Mouse (Mus musculus): ENCODE measurements at regions not wholly inside any gene's neighbourhood (a gene's known extent, or its start where the extent isn't known, plus 50 kb on each side); places are given as distances from the start of the nearest gene placed in this dataset.

DNA sequence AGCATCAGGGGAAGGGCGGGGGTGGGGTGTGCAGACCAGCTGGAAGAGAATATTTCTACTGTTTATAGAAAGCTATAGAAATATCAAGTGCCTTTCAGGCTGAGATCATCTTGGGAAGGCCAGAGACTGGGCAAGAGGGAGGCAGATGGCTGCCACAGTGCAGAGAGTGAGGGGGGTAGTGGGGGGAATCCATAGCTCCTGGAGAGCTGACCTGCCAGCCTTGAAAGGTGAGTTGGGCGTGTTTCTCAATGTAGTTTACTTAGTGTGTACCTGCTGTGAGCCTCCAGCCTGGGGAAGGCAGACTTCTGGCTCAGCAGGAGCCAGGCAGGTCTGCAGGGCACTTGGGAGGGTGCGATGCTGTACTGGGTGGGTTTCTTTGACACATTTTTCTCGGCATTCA lies 115.5 kb downstream of the Kctd15 start:
- no peak overlapping the region for H3K4me2 ChIP-seq (ENCODE audit: low read length)
- ATAC-seq (ENCODE audit: insufficient number of reproducible peaks, insufficient read depth, low FRiP score, low read depth): no peak
- no peaks in the 10 kb centered on the region for H3K36me3 ChIP-seq (ENCODE audit: control insufficient read depth, insufficient read depth, low read length)
- H3K27ac ChIP-seq (replicated peaks in 1 of 2; ENCODE audit: control insufficient read depth in 1 of 2, insufficient read depth in 1 of 2, low read depth in 2 of 2, low read length in 2 of 2): no peak overlapping the region
- no peak overlapping the region for H3K4me3 ChIP-seq (ENCODE audit: control insufficient read depth in 1 of 2, insufficient read depth in 1 of 2, low read depth in 1 of 2, low read length in 2 of 2)
- peaks cover 3 to 4% of the 10 kb centered on the region in 2 experiments; a peak in 2 of 4 replicates for H3K4me1 ChIP-seq (ENCODE audit: control insufficient read depth in 2 of 2, insufficient read depth in 2 of 2, low read length in 2 of 2)
- WGBS: 64% methylated on average over 4 of the region's 4 CpGs
- no peaks in the 10 kb centered on the region for H3K27me3 ChIP-seq (ENCODE audit: control insufficient read depth, insufficient read depth, low read length)
- H3K9me3 ChIP-seq (ENCODE audit: control insufficient read depth, low read length): peaks cover 14% of the 10 kb centered on the region
- H3K9ac ChIP-seq (ENCODE audit: low read length): no peak overlapping the region

DNA sequence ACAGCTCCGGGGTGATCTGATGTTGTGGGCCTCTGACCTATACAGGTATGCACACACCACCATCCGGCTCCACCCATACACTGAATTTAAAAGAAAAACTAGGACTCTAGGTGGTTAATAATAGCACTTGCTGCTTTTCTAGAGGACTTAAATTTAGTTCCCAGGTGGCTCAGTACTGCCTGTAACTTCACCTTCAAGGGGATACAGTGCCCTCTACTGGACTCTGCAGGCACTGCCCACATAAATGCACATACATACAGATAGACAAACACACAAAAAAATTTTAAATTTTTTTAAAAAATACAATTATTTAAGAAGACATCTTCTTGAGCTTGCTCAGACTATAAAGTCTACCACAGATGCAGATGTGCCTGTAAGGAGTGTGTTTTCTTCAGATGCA lies 116.7 kb downstream of the Kctd15 start:
- no peak for ATAC-seq (ENCODE audit: insufficient number of reproducible peaks, insufficient read depth, low FRiP score, low read depth)
- H3K4me3 ChIP-seq (ENCODE audit: control insufficient read depth in 1 of 2, insufficient read depth in 1 of 2, low read depth in 1 of 2, low read length in 2 of 2): no peak overlapping the region
- peaks cover 14% of the 10 kb centered on the region for H3K9me3 ChIP-seq (ENCODE audit: control insufficient read depth, low read length)
- no peaks in the 10 kb centered on the region for H3K36me3 ChIP-seq (ENCODE audit: control insufficient read depth, insufficient read depth, low read length)
- H3K4me2 ChIP-seq (ENCODE audit: low read length): no peak overlapping the region
- no peak overlapping the region for H3K9ac ChIP-seq (ENCODE audit: low read length)
- no peaks in the 10 kb centered on the region for H3K27me3 ChIP-seq (ENCODE audit: control insufficient read depth, insufficient read depth, low read length)
- no peak overlapping the region for H3K27ac ChIP-seq (replicated peaks in 1 of 2; ENCODE audit: control insufficient read depth in 1 of 2, insufficient read depth in 1 of 2, low read depth in 2 of 2, low read length in 2 of 2)
- peaks cover 3 to 4% of the 10 kb centered on the region in 2 experiments; a peak in 2 of 4 replicates for H3K4me1 ChIP-seq (ENCODE audit: control insufficient read depth in 2 of 2, insufficient read depth in 2 of 2, low read length in 2 of 2)
- WGBS: 93% methylated on average over 2 of the region's 2 CpGs

DNA sequence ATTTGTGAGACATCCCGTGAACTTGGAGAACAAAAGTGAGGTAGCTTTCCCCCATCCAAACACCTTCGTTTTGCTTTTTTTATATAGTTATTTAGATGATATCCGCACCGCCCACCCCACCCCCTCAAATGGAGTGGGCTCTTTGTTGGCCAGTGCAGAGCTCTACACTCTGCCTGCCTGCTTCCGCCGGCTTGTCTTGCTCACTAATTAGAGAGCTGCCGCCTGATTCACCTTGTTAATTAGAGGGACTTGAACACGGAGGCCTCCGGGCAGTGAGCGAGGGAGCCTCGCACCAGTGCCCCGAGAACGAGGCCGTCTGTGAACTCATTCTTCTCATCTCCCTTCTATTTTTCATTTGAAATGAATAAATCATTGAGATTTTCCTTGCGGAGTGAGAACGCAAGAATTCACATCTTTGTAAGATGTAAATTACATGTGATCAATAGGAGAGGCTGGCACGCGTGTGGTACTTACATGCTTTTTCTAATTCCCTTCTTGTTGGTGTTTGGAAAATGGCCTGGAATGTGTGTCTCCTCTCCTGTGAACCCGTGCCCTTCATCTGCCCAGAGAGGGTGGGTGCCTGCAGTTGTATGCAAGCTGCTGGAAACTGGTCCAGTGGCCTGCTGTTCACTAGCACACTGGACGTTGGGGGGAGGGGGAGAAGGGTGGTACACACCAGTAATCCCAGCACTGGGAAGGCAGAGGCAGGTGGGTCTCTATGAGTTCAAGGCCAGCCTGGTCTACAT lies 118.0 kb downstream of the Kctd15 start:
- H3K27me3 ChIP-seq (ENCODE audit: control insufficient read depth, insufficient read depth, low read length): no peaks in the 10 kb centered on the region
- H3K36me3 ChIP-seq (ENCODE audit: control insufficient read depth, insufficient read depth, low read length): no peaks in the 10 kb centered on the region
- 88% methylated on average over 20 of the region's 20 CpGs for WGBS
- H3K9me3 ChIP-seq (ENCODE audit: control insufficient read depth, low read length): peaks cover 14% of the 10 kb centered on the region
- H3K9ac ChIP-seq (ENCODE audit: low read length): no peak overlapping the region
- no peak overlapping the region for H3K27ac ChIP-seq (replicated peaks in 1 of 2; ENCODE audit: control insufficient read depth in 1 of 2, insufficient read depth in 1 of 2, low read depth in 2 of 2, low read length in 2 of 2)
- no peaks in the 10 kb centered on the region for H3K4me1 ChIP-seq (ENCODE audit: control insufficient read depth in 2 of 2, insufficient read depth in 2 of 2, low read length in 2 of 2)
- no peak overlapping the region for H3K4me3 ChIP-seq (ENCODE audit: control insufficient read depth in 1 of 2, insufficient read depth in 1 of 2, low read depth in 1 of 2, low read length in 2 of 2)
- no peak overlapping the region for H3K4me2 ChIP-seq (ENCODE audit: low read length)
- ATAC-seq (ENCODE audit: insufficient number of reproducible peaks, insufficient read depth, low FRiP score, low read depth): no peak

DNA sequence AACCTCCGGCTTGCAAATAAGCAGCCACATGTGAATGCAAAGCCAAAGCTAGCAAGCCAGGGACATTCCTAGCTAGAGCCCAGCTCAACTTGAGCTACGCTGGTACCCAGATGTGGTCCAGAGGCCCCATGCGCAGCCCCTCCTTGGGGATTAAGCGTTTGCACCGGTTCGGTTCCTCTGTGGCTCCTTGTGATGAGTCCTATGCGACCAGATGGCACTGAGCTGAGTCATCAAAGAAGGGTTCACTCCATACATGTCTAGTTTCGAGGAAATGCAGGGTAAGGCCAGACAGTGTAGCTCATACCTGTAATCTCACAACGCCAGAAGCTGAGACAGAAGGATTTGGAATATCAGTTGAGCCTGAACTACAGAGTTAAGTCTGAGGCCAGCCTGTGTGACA lies 119.4 kb downstream of the Kctd15 start:
- no peak overlapping the region for H3K4me3 ChIP-seq (ENCODE audit: control insufficient read depth in 1 of 2, insufficient read depth in 1 of 2, low read depth in 1 of 2, low read length in 2 of 2)
- H3K4me2 ChIP-seq (ENCODE audit: low read length): no peak overlapping the region
- H3K4me1 ChIP-seq (ENCODE audit: control insufficient read depth in 2 of 2, insufficient read depth in 2 of 2, low read length in 2 of 2): no peaks in the 10 kb centered on the region
- H3K9ac ChIP-seq (ENCODE audit: low read length): no peak overlapping the region
- no peaks in the 10 kb centered on the region for H3K36me3 ChIP-seq (ENCODE audit: control insufficient read depth, insufficient read depth, low read length)
- no peak for ATAC-seq (ENCODE audit: insufficient number of reproducible peaks, insufficient read depth, low FRiP score, low read depth)
- no peaks in the 10 kb centered on the region for H3K27me3 ChIP-seq (ENCODE audit: control insufficient read depth, insufficient read depth, low read length)
- 74% methylated on average over 9 of the region's 9 CpGs for WGBS
- H3K9me3 ChIP-seq (ENCODE audit: control insufficient read depth, low read length): peaks cover 14% of the 10 kb centered on the region
- H3K27ac ChIP-seq (replicated peaks in 1 of 2; ENCODE audit: control insufficient read depth in 1 of 2, insufficient read depth in 1 of 2, low read depth in 2 of 2, low read length in 2 of 2): no peak overlapping the region

DNA sequence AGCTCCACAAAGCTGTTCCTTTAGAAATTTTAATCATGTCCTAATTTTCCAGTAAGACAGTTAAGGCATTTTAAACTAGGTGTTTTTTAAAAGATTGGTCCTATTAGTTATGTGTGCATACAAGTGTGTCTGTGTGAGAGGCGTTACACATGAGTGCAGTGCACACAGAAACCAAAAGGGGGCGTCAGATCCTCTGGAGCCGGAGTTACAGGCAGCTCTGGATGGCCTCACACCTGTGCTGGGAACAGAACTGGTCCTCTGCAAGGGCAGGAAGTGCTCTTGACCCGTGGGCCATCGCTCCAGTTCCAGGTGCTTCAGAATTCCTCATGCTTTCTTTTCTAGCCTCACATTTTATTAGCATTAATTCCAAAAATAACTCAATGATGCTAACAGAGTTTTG lies 122.3 kb downstream of the Kctd15 start:
- no peaks in the 10 kb centered on the region for H3K27me3 ChIP-seq (ENCODE audit: control insufficient read depth, insufficient read depth, low read length)
- H3K9me3 ChIP-seq (ENCODE audit: control insufficient read depth, low read length): no peaks in the 10 kb centered on the region
- WGBS: 73% methylated on average over 5 of the region's 5 CpGs
- H3K27ac ChIP-seq (replicated peaks in 1 of 2; ENCODE audit: control insufficient read depth in 1 of 2, insufficient read depth in 1 of 2, low read depth in 2 of 2, low read length in 2 of 2): no peak overlapping the region
- no peak overlapping the region for H3K9ac ChIP-seq (ENCODE audit: low read length)
- H3K36me3 ChIP-seq (ENCODE audit: control insufficient read depth, insufficient read depth, low read length): no peaks in the 10 kb centered on the region
- H3K4me3 ChIP-seq (ENCODE audit: control insufficient read depth in 1 of 2, insufficient read depth in 1 of 2, low read depth in 1 of 2, low read length in 2 of 2): no peak overlapping the region
- H3K4me1 ChIP-seq (ENCODE audit: control insufficient read depth in 2 of 2, insufficient read depth in 2 of 2, low read length in 2 of 2): no peaks in the 10 kb centered on the region
- ATAC-seq (ENCODE audit: insufficient number of reproducible peaks, insufficient read depth, low FRiP score, low read depth): no peak
- no peak overlapping the region for H3K4me2 ChIP-seq (ENCODE audit: low read length)

DNA sequence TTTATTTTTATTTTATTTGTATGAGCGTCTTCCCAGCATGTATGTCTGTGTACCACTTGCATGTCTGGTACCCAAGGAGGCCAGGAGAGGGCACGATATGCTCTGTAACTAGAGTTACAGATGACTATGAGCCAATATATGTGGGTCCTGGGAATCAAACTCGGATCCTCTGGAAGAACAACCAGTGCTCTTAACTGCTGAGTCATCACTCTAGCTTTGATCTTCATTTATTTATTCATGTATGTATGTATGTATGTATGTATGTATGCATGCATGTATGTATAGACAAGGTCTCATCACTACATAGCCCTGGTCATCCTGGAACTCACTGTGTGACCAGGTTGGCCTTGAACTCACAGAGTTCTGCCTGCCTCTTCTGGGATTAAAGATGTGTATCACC lies 124.9 kb downstream of the Kctd15 start:
- Histone ChIP-seq H3K27ac (replicated peaks in 1 of 2; ENCODE audit: control insufficient read depth in 1 of 2, insufficient read depth in 1 of 2, low read depth in 2 of 2, low read length in 2 of 2) (no peak overlapping the region), H3K4me3 (ENCODE audit: control insufficient read depth in 1 of 2, insufficient read depth in 1 of 2, low read depth in 1 of 2, low read length in 2 of 2) (no peak overlapping the region), H3K27me3 (ENCODE audit: control insufficient read depth, insufficient read depth, low read length) (no peaks in the 10 kb centered on the region), H3K4me1 (ENCODE audit: control insufficient read depth in 2 of 2, insufficient read depth in 2 of 2, low read length in 2 of 2) (no peaks in the 10 kb centered on the region), H3K36me3 (ENCODE audit: control insufficient read depth, insufficient read depth, low read length) (no peaks in the 10 kb centered on the region), H3K9ac (ENCODE audit: low read length) (no peak overlapping the region), H3K4me2 (ENCODE audit: low read length) (no peak overlapping the region), H3K9me3 (ENCODE audit: control insufficient read depth, low read length) (no peaks in the 10 kb centered on the region)
- ATAC-seq (ENCODE audit: insufficient number of reproducible peaks, insufficient read depth, low FRiP score, low read depth): no peak
- 82% methylated on average over 3 of the region's 3 CpGs for WGBS

DNA sequence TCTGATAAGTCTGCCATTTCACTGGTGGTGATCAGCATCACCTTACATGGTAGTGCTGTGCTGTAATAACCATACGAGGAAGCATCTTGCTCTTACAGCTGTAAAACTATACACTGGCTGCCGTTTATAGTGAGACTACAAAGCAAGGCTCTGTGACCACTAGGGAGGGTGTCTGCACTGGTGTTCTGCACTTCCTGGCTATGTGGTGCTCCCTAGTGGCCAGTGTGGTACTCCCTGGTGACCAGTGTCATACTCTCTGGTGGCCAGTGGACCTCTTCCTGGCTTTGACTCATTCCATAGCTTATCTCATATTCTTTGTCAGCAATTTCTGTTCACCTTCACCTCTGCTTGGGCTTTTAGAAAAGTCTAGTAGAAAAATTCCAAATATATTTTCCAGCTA lies 114.7 kb upstream of the Lsm14a start:
- no peaks in the 10 kb centered on the region for H3K4me1 ChIP-seq (ENCODE audit: control insufficient read depth in 2 of 2, insufficient read depth in 2 of 2, low read length in 2 of 2)
- 0 out of 2 replicates have a peak, but pooled peaks cover 2% of the 10 kb centered on the region for H3K9me3 ChIP-seq (ENCODE audit: control insufficient read depth, low read length)
- no peak overlapping the region for H3K4me2 ChIP-seq (ENCODE audit: low read length)
- H3K27me3 ChIP-seq (ENCODE audit: control insufficient read depth, insufficient read depth, low read length): no peaks in the 10 kb centered on the region
- H3K4me3 ChIP-seq (ENCODE audit: control insufficient read depth in 1 of 2, insufficient read depth in 1 of 2, low read depth in 1 of 2, low read length in 2 of 2): no peak overlapping the region
- no peak for ATAC-seq (ENCODE audit: insufficient number of reproducible peaks, insufficient read depth, low FRiP score, low read depth)
- 66% methylated on average over 2 of the region's 2 CpGs for WGBS
- no peak overlapping the region for H3K27ac ChIP-seq (replicated peaks in 1 of 2; ENCODE audit: control insufficient read depth in 1 of 2, insufficient read depth in 1 of 2, low read depth in 2 of 2, low read length in 2 of 2)
- no peaks in the 10 kb centered on the region for H3K36me3 ChIP-seq (ENCODE audit: control insufficient read depth, insufficient read depth, low read length)
- no peak overlapping the region for H3K9ac ChIP-seq (ENCODE audit: low read length)

DNA sequence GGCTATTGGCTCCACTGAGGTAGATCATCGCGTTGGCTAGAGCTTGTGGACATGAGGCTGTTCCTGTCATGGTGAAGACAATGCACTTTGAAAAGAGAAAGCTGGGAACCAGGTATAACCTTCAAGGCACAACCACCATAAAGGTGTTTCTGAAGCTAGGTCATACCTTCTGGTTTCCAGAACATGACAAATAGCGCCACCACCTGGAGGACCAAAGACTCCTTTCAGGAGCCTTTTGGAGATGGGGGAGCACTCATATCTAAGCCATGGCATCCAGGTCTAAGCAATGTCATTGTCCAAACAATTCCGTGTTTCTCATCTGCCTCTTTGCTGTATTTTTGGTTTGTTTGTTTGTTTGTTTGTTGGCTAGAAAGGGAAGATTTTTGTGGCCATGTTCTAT lies 113.7 kb upstream of the Lsm14a start:
- no peaks in the 10 kb centered on the region for H3K4me1 ChIP-seq (ENCODE audit: control insufficient read depth in 2 of 2, insufficient read depth in 2 of 2, low read length in 2 of 2)
- no peak for ATAC-seq (ENCODE audit: insufficient number of reproducible peaks, insufficient read depth, low FRiP score, low read depth)
- H3K36me3 ChIP-seq (ENCODE audit: control insufficient read depth, insufficient read depth, low read length): no peaks in the 10 kb centered on the region
- H3K27ac ChIP-seq (replicated peaks in 1 of 2; ENCODE audit: control insufficient read depth in 1 of 2, insufficient read depth in 1 of 2, low read depth in 2 of 2, low read length in 2 of 2): no peak overlapping the region
- whole genome bisulfite sequencing: 54% methylated on average over 4 of the region's 4 CpGs
- H3K4me3 ChIP-seq (ENCODE audit: control insufficient read depth in 1 of 2, insufficient read depth in 1 of 2, low read depth in 1 of 2, low read length in 2 of 2): no peak overlapping the region
- H3K27me3 ChIP-seq (ENCODE audit: control insufficient read depth, insufficient read depth, low read length): no peaks in the 10 kb centered on the region
- H3K9ac ChIP-seq (ENCODE audit: low read length): no peak overlapping the region
- no peak overlapping the region for H3K4me2 ChIP-seq (ENCODE audit: low read length)
- 0 out of 2 replicates have a peak, but pooled peaks cover 2% of the 10 kb centered on the region for H3K9me3 ChIP-seq (ENCODE audit: control insufficient read depth, low read length)
